Mouse (Mus musculus) kidney, postnatal 14 days (tissue): ENCODE measurements around the gene Adamts2.

ENCODE experiments used
- DNase-seq: peaks from one replicate; pipeline ENCODE4 v3.0.0; 2022; ENCODE audit warnings: mixed read lengths

Gene Adamts2

DNA sequence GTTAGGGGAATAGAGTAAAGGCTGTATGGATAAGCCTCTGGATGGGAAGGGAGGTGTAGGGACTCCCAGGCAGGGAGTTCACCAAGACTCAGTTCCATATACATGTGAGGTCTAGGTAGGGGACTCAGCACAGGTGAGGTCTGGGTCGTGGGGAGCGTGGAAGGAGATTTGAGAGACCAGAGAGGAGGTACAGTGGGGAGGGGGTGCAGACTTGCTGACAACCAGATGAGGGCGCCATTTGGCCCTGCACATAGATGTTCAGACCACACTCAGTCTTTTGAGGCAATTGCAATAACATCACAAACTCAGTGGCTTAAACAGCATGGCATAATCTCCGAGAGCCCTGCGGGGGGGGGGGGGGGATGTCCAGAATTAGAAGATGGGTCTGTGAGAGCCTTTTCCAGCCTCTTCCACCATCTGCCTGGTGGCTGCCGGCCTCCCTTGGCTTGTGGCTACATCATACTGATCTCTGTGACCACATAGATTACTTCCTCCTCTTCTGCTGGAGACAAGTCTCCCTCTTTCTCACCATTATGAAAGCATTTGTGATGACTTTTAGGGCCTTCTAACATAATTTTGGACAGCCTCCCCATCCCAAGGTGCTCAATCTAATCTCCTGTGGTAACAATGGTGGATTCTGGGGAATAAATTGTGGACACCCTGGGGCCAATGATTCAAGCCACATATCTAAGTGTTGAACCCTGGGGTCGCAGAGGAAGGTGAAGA is 71.8 kb downstream of the Adamts2 start:
- no peak for DNase-seq

DNA sequence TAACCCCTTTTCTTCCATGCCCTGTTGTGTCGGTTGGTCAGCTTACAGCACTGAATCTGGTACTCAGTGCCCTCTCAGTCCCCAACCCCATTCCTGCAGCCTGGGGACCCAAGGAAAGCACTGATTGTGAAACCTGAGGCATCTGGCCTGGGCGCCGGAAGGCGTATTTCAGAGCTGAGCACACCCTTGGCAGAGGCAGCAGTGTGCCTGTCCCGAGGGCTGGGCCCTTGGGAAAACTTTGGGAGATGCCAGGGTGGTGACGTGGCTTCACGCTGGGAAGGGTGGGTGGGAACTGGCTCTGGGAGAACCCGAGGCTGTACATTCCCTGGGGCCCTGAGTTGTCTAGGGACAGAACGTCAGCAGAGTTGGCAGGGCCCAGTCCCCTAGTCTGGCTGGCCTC is 72.5 kb downstream of the Adamts2 start:
- DNase-seq, result no peak

DNA sequence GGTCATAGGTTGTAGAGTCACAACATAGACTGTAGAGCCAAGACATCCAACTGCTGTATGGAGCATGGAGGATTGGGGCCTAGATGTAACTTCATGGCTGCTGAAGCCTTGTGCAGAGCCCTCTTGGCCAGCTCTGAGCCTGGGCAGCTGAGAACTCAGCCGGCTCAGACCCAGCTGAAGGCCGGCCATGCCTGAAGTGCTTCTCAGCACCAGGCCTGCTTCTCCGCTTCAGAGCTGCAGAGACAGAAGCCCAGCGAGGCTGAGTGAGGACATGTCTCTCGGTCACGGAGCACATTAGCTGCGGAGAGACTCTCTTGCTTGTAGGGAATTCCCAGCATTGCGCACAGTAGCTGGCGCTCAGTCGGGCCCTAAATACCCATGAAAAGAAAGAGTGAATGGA is 76.8 kb downstream of the Adamts2 start:
- no peak for DNase-seq

DNA sequence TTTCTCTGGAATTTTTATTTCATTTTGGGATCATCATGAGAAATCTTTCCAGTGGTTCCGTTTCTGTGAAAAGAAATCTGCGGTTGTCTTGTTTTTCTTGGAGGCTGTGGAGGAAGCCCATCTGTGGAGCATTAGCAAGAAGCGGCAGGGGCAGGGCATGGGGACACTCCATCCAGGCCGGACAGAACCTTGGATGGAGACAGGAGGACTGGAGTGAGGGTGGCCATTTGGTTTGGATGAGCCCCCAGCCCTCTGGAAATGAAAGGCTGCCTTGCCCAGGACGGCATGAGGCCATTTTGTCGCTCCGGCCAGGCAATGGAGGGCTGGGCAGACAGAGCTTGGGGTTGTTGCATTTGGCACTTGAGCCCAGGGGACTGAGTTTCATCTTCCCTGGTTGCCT is 80.1 kb downstream of the Adamts2 start:
- peak; percentile 45 for DNase-seq

DNA sequence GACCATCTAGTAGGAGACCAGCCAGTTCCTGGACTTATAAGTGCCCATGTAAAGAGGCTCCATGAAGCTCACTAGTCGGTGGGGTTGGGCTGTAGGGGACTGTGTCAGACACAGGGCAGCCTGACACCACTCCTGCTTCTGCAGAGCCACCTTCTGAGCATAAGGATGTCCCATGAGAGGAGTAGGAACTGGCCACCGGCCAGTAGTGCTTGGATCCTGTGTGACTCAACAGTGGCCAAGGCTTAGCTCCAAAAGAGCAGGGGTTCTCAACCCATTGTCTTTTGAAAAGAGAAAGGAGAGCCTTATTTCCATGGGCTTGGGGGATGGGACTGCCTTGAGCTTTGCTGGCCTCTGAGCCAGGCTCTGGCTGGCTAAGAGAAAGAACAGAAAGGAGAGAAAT is 81.9 kb downstream of the Adamts2 start:
- DNase-seq, result no peak

DNA sequence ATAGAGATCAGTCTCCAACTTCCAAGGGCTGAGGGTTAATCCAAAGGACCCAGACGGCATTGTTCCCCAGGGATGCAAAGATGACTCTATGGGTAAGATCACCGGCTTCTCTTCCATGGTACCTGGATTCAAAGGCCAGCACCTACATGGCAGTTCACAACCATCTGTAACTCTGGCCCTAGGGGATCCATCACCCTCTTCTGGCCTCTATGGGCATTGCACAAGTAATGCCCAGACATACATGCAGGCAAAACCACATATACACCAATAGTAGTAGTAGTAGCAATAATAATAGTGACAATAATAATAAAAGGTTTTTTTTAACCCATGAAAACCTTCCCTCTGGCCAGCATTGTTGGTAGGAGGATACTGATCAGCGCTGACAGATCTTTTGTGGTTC is 86.7 kb downstream of the Adamts2 start:
- no peak for DNase-seq

DNA sequence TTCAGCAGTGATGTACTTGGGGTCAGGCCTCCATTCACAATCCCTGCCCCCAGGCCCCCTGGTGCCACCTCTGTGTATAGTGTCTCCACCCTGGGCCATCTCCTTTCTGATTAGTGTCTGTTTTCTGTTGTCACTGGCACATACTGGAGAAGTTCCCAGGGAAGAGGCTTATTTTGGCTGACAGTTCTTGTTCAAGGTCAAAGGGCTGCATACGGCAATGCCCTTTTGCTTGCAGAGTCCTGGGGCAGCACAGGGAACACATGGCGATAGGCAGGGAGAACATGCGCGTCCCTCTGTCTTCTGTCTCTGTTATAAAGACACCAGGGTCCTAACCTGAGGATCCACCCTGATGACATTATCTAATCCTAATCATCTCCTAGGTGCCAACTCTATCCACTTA is 87.8 kb downstream of the Adamts2 start:
- DNase-seq, result no peak

DNA sequence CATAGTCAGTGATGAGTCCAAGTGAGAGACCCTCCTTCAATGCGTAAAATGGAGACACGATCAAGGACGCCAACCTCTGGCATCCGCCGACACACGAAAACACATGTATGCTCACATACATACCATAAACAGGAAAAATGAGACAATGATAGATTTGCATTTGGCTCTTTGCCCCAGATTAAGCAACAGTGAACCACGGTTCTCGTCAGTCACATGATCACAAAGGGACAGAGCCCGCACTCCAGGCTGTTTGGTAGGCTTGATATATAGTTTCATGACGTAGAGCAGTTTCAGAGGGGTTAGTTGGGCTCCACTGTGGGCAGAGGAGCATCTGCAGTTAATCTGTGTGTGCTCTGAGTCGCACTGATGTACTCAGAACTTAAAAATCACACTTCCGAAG is 98.1 kb downstream of the Adamts2 start:
- DNase-seq, result no peak

DNA sequence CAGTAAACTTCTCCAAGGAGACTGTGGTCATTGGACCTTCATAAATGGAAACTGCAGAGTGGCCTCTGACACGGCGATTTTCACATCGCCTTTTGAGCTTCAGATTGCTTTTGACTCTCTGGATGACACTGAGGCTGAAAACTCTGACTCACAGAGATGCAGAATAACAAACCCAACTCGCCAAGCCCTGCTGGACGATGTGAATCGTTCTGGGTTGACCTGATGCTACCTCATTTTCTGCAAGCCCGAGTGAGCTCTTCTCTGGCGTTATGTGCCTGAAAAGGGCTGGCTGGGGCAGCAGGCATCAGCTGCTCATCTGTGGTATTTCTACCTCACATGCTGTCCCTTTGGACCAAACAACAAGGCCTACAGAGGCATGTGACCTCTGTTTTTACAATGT is 98.6 kb downstream of the Adamts2 start:
- DNase-seq, result no peak

DNA sequence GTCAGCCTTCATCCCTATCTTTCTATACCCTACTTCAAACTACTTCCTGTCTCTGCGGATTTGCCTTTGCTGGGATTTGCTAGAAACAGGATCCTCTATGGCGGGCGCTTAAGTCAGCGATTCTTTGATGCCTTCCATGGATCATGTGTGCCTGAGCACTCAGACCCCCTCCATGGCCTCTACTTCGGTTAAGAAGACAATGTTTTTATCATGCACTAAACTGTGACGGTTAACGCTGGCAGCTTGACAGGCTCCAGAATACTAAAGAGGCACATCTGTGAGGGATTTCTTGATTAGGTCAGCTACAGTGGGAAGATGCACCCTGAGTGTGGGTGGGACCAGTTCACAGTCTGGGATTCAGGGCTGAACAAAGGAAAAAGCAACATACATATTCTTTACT is 101.5 kb downstream of the Adamts2 start:
- DNase-seq, result no peak

DNA sequence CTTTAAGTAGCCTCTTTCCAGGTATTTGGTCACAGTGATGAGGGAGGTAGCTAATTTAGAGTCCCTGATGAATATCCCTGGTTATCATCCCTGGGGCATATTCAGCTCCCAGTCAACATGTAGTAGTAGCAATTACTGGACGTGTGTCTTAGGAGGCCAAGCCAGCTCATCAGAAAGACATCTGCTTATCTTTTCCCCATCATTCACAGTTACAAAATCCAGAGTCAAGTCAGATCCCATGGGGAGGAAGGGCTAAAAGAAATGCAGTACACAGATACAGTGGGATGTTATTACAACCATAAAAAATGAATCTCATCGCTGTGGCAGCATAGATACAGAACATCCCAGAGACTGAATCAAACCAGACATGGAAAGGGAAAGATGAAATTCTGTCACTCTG is 102.6 kb downstream of the Adamts2 start:
- DNase-seq, result no peak

DNA sequence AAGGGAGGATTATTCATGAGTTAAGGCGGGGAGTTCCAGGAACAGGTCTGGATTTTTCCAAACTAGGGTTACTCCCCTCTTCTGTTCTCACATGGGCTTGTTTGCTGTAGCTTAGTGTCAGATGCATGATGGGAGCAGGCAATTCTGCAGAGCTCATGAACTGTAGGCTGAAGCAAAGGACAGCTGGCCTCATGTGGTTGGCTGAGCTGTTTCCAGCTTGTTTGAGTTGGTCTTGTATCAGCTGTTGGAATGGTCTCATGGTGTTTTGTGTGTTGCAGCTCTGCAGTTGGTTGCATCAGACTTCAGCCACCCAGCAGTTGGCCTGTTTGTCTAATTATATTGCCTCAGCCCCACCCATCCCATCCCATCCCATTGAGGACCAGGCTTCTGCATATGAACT is 105.4 kb downstream of the Adamts2 start:
- DNase-seq, result peak; percentile 13

DNA sequence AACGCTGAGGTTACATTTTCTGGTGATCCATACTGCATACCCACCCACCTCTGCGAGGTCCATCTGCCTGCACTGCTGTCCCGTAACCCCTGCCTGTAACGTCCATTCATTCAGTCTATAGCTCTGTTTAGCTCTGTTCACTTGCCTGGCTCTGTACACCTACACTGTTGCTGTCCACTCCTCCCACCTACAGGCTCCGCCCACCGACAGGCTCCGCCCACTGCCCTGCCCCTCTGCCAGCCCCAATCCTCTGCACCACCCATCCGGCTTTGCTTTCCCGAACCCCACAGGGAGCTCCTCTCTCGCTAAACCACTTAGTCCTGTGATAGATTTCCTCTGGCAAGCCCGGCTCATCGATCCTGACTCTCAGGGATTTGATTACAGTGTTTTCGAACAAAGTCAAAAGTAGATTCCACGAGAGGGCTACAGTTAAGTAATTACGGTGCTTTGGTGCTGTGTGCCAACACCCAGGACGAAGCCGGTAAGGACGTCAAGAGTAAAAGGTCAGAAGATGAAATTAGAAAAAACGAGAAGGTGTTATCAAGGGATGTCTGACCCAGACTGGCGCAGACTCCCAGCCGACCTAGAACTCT is 111.8 kb downstream of the Adamts2 start:
- peak; percentile 24 for DNase-seq

DNA sequence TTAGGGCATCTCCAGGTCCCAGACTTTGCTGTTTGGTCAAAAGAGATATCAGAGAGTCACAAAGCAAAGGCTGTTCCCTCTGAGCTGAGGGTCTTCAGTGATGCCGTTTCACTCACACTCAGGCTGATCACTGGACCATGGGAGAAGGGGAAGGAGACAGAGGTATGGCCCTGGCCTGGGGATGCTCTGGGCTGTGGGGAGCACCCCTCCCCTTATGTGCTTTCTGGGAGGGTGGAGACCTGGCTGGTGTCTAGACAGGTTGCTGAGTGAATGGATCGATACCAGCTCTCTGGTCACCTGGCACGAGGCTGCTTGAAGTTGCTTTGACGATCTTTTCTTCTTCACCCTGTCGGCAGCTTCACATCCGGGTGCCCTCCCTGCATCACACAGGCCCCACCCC is 113.2 kb downstream of the Adamts2 start:
- no peak for DNase-seq

DNA sequence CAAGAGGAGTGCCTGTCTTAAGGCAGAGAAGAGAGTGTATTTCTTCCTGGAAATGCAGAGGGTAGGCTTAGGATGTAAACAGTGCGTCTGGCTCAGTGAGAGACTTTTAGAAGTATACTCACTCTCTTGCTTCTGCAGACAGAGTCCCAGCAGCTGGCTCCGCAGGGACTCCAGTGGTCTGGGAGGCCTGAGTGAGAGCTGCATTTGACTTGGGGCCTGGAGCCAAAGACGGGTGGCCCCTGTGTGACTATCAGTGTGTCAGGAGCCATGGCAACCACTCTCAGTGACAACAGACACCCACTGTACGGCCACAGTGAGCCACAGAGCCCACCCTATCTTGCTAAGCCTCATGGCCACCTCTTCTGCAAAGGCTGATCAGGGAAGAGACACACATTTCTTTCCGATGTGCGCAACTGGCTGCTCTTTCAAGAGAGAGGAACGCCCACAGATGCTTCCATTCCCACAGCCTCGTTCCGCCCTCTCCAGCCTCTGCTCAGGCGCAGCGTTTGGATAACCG is 115.6 kb downstream of the Adamts2 start:
- DNase-seq, result no peak

DNA sequence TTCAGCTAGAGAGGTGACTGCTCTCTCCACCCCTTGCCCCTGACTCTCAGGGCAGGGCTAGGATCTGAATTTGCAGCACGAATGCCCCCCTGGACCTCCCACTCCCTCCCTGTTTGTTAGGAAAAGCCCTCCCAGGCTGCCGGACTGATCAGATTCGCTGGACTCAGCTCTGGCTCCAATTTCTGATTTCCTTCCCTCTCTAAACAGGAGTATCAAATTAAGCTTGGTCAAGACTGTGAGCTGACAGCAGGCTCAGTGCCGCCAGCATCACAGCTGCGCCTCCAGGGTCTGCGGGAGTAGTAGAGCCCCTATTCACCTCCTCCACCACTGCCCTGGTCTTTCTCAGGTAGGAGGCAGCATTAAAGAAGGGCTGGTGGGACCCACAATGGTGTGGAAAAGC is 117.0 kb downstream of the Adamts2 start:
- no peak for DNase-seq

DNA sequence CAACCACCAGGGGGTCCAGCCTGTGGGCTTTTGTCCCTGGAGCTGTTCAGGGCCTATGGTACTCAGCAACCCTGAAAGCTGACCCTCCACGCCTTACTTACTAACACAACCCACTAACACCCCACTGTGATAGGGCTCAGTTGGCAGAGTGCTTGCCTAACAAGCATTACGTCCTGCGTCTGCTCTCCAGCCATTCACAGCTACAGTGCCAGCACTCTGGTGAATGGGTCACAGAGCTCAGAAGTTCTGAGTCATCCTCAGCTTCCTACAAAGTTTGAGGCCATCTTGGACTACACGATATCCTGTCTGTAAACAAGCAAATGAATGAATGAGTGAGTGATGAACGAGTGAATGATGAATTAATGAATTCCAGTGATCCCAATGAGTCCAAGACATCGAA is 118.5 kb downstream of the Adamts2 start:
- no peak for DNase-seq

DNA sequence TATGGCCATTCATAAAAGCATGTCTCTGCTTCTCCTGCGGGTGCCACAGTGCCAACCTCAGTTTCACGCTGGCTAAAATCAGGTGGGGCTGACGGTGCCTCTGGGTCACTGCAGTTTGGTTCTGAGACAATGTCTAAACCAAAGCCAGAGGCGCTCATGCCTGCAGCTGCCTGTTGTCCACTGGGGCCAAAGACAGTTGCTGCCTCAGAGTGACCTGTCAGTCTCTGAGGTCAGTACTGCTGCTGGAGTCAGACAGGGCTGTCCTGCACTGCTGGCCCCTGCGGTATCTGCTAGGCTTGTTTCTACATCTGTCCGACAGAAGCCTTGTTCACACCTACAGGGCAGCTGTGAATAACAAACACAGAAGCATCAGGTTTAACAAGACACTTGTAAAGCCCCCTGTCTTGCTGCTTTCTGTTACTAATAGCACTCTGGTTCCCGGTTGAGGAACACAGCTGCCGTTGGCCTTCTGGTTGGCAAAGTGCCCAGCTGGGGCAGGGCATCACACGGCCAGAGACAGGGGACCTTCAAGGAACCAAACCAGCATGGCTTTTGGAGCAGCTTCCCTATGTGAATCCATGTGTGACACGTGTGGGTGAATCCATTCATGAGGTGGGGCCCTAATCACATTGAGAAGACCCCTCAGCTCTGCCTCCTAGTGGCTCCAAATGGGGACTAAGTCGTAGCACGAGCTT is 119.1 kb downstream of the Adamts2 start:
- DNase-seq, result peak; percentile 36

DNA sequence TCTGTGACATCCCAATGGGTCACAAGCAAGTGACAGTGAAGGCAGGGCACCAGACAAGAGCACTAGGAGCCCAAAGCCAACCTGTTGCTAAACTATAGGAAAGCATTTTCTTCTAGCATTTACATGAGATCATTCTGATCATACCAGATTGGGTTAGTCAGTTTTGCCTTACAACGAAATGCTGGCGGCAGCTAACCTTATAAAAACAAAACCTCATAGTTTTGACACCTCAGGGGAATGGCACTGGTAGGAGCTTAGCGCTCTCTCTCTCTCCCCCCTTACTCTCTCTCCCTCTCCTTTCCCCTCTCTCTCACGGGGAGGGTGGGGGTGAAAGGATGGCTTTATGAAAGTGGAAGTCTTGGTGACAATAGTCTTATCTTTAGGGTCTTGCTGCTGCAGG is 123.7 kb downstream of the Adamts2 start:
- DNase-seq, result no peak

DNA sequence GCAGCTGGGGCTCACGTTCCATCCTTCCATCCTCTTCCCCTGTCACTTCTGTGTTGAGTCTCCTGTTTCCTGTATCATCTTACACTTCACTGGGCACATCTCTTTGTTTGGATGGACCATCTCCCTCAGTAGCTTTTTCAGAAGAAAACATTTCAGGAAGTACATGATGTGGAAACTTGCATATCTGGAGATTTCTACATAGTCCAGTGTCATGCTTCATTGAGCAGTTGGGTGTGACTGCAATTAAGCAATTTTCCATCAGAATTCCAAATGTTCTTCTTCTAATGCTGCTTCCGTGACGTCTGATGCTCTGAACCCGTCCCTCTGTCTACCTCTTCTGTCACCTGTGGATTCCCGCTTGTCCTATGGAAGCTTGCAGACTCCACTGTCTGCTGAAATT is 124.2 kb downstream of the Adamts2 start:
- no peak for DNase-seq

DNA sequence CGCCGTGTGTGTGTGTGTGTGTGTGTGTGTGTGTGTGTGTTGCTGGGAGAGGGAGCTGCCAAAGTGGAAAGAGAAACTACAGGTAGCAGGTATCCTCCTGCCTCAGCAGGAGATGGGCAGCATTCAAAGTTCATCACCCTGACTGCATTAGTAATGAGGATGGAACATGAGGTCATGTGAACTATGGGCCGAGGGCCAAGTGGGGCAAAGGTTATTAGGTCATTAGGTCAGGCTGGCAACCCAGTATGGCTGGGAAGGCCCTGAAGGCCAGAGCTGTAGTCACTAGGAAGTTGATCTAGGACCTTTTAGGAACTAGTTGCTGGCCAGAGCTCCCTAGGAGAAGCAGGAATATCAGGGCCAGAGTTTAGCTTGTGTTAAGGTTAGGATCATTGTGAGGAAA is 131.3 kb downstream of the Adamts2 start:
- no peak for DNase-seq

DNA sequence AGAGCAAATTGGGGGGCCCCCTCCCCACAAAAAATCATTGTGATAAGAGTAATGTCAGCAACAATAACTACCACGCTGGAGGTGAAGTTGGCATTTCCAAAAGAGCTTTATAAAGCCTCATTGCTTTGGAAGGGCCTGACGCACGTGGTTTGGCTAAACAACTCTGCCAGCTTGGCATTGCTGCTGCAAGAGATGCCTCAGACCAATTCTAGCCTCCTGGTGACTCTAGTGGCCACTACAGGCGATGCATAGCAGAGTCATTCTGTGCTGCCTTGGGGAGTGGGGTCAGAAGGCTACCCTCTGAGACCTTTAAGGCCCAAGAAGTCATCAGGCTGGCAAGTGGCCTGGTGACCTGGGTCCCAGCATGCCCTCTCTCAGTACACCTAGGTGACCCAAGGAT is 132.2 kb downstream of the Adamts2 start:
- no peak for DNase-seq

DNA sequence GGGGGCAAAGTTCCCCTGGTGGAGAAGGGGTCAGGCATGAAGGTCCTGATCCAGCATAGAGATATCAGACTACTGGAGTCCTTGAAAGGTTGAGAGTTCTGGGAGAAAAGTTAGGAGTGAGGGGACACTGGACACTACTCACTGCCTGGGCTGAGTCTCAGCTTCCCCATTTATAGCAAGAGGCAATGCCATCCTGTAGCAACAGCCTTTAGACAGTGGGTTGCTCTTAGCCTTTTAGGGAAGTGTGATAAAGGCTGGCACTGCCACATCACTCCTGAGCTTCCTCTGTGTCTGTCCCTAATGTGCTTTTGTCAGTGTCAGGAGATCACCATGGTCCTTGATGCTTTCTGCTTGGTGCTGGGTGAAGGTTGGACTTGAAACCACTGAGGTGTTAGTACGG is 134.7 kb downstream of the Adamts2 start:
- DNase-seq, result no peak

DNA sequence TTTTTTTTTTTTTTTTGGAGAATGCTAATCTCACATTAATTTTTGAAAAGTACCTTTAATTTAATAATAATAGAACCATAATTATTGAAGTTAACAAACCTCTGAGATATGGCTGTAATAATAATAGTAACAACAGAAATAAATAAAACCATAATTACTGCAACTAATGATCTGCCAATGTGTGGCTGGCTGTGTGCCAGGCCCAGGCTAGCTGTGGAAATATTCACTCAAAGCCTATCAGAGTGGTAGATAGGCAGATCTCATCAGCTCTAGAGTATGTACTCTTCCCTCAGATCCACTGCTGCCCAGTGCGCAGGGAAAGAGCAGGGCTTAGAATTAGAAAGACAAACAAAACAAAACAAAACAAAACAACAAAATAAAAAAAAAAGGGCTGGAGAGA is 136.6 kb downstream of the Adamts2 start:
- DNase-seq, result no peak
